Mouse (Mus musculus) retina, postnatal 1 day (tissue): ENCODE measurements around the gene Nod2.
A peak's percentile ranks its signal among the peaks of the same experiment; 100 is the strongest.

Source experiments
- DNase-seq: peaks from one replicate; pipeline ENCODE4 v3.0.0-alpha.2; 2012

The Nod2 gene

GRCm38 (mm10) chr8:88646837-88647778, at the start of gene Nod2:
Nod2 (plus strand) TSS chr8:88647315.
- DNase-seq, result peak; percentile 80

DNA sequence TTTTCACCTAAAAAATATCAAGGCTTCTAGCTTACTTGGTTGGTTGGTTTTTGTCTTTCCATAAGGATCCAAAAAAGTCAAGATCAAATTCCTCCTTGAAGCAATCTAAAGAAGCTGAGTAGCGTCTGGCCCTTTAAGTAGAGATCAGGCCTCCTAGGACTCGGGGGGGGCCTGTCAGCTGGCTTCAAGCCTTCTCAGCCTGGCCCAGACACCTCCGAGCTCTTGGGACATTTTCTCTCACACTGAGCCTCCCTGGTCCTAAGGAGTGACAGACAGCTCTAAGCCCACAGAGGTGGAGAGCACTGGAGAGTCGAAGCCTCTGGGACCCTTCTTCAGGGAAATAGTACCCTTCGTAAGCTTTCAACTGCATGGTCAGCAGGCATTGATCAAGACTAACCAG, 48.5 kb upstream of the Nod2 start:
- no peak for DNase-seq

- DNase-seq, result peak; percentile 27
These were observed 47.6 kb upstream of the Nod2 start for GRCm38 (mm10) chr8:88599491-88599890.

DNA sequence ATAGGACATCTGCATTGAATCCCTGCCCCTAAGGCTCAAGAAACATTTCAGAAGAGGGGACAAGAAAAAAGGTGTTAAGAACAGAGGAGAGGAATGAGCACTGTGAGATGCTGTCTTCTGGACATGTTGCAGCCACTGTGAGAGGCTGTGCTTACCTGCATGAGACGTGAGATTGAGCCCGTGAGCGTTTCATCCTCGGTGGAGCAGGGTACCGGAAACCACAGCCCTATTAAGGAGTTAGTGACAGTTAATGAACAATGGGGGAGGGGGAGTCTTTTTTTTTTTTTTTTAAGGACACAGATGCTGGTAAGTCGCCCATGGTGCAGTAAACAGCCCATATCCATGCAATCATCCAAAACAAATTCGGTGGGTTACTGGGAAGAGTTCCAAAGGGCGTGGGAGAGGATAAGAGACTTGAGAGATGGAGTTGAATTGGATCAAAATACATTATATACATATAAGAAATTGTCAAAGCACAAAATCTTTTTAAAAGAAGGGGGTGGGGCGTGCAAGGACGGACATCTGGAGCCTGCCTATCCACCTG, 43.6 kb upstream of the Nod2 start:
- peak; percentile 63 for DNase-seq

GRCm38 (mm10) chr8:88604065-88605038, 42.8 kb upstream of the Nod2 start:
- peak; percentile 94 for DNase-seq

DNA sequence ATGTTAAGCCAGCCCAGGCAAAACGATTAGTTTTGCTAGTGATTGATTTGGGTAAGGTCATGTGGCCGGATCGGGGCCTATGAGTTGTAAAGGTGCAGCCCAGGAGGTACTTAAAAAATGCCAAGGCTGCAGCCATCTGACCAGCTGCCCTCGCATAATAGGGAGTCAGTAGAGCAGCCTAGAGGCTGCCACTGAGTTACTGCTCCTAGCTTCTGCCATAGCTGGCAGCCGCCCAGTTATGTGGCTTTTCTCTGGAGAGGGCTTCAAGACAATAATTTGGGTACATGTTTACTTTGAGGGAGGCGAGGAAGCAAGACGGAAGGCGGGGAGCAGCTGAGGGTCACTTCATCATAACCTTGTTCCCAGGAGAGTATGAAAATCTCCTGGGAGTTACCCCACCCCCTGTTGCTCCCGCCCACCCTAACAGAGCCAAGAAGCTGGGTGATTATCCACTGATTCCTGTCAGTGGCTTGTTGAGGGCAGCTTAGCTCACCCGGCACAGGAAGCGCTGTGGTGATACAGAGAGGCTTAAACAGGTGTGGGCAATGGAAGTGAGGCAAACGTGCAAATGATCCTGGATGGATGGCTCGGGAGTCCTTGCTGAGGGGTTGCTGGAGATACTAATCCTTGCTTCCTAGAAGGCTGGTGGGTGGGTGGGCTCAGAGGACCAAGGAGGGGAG, 41.6 kb upstream of the Nod2 start:
- DNase-seq, result peak; percentile 32

DNA sequence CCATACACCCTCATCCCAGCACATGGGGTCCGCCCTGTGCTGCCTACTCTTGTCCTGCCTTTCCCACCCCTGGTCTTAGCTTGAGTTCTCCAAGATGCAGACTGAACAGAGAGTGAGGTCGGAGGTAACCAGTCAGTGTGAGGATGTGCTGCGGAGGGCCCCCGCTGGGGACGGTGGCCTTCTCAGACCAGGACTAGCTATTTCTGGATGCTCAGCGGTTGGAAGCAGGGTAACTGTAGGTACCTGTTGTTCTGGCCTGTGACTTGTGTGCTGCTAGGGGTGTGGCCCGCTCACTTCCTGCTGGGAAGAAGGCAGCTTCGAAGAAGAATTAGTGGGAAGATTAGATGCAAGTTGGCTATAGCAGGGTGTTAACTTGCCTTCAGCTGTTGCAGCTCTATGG, 38.1 kb upstream of the Nod2 start:
- DNase-seq, result no peak

GRCm38 (mm10) chr8:88610271-88610670, 36.8 kb upstream of the Nod2 start:
- DNase-seq, result peak; percentile 66

- no peak for DNase-seq
These were observed 32.1 kb upstream of the Nod2 start for GRCm38 (mm10) chr8:88614981-88615380.

GRCm38 (mm10) chr8:88618612-88619011, 28.5 kb upstream of the Nod2 start:
- DNase-seq, result no peak

- DNase-seq, result no peak
These were observed 27.6 kb upstream of the Nod2 start for GRCm38 (mm10) chr8:88619513-88619912.

DNA sequence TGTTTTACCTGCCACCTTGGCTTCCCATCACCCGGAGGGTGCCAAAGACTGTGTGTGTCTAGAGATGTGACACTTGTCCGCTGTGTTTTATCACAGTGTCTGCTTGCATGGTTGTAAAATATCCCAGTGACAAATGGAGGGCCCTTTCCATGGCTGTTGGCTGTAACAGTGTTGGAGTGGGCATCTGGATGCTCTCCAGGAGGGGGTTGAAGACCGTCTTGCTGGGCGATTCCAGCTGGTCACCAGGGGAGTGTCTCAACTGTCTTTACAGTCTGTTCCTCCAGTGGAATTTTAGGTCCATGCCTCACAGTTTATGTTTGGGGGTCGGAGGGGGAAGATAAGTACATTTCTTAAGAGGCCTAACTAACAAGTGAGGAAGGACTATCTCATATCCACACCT, 26.2 kb upstream of the Nod2 start:
- no peak for DNase-seq

DNA sequence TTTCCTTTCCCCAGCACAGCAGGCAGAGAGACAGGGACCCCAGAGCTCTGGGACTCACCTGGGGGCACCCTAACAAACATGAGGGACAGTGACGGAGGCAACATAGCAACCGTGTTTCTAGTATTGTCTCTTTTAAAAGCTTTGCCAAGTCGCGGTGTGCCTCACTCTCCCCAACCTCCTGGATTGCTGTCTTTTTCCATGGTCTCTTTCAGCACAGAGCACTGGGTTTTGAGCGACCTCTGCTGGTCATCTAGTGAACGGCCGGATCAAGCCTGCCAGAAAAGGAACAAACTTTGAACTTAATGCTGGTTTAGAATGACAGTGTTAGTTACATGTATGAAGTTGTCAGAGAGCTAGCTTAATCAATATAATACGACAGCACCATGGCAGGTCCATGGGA, 25.7 kb upstream of the Nod2 start:
- peak; percentile 83 for DNase-seq

DNA sequence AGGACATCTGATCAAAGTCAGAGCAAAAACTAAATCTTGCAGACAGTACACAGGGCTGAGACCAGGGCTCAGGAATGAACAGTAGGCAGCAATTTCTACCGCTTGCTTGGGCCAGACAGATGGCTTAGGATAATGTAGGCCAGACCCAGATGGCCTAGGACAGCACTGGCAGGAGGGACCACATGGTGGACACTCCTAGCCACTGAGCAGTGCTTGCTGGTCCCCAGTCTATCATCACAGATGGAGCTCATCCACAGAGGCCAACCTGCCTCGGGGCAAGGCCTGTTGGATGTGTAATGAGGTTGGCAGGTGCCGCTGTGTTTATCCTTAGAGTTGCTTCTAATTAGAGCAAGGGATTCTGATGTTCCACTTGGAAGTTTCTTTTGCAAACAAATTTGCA, 23.8 kb upstream of the Nod2 start:
- peak; percentile 55 for DNase-seq

DNA sequence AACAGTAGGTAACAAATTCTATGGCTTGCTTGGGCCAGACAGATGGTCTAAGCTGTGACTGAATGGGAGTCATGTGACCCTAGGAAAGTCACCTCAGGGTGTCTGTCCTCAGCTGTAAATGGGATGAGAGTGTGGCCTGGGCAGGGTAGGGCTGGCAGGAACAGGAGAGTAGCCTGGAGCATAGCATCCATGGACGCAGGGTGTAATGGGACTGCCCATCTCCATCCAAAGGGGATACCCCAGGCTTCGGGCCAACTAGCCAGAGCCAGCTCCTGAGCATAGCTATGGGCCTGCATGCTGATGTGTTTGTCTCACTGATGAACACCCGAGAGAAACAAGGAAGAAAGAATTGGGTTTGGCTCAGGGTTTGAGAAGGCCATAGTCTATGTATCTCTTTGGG, 22.8 kb upstream of the Nod2 start:
- DNase-seq, result no peak

- DNase-seq, result no peak
These were observed 20.7 kb upstream of the Nod2 start for GRCm38 (mm10) chr8:88626433-88626832.

DNA sequence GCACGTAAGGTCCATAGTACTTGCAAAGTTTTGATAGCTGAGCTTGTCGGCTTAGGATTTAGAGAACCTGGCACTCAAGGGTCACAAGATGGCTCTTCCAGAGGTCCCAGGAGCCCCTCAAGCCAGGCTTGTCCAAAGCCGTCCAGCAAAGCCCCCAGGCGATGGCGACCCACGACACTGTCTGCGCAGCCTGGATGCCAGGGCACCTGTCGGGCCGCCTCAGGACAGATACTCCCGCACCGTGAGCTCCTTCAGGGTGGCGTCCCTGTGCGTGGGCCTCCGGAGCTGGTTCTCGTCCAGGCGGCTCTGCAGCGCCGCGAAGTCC, 20.2 kb upstream of the Nod2 start:
- DNase-seq, result no peak

GRCm38 (mm10) chr8:88627265-88627991, 19.7 kb upstream of the Nod2 start:
- peak; percentile 94 for DNase-seq

- DNase-seq, result no peak
These were observed 18.9 kb upstream of the Nod2 start for GRCm38 (mm10) chr8:88628001-88628774.

DNA sequence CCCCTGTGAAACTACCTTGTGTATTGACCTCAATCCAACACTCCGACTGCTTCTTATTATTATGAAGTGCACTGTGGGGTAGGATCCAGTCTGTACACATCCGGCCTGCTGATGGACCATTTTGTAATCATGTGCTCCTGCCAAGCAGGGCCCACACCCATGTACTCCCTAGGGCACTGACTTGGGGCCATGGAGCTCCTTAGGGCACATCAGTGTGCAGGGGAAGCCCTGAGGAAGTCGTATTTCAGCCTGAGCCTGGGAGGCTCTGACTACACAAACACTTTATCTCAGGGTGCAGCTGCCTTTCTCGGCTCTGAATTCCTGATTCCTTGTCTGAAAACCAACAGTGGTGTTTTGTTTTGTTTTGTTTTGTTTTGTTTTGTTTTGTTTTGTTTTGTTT, 16.9 kb upstream of the Nod2 start:
- no peak for DNase-seq

GRCm38 (mm10) chr8:88631081-88631480, 16.0 kb upstream of the Nod2 start:
- peak; percentile 60 for DNase-seq
